Mouse (Mus musculus) cerebellum, postnatal 25 days (tissue): ENCODE measurements around the gene Gprc5d.

Experiments
- DNase-seq, 2 experiments: peaks; one replicate each; pipeline ENCODE4 v3.0.0; 2021; ENCODE audit warnings: mixed read lengths in 2 of 2

Gene Gprc5d

GRCm38 (mm10) chr6:135133486-135133885, 15.4 kb upstream of the Gprc5d start:
- DNase-seq: no peak

GRCm38 (mm10) chr6:135133086-135133485, 15.0 kb upstream of the Gprc5d start:
- no peak for DNase-seq

GRCm38 (mm10) chr6:135124755-135125380, 6.8 kb upstream of the Gprc5d start:
- DNase-seq: no peak

GRCm38 (mm10) chr6:135116479-135116878, 1.6 kb downstream of the Gprc5d start:
- no peak for DNase-seq

GRCm38 (mm10) chr6:135113114-135113436, 5.0 kb downstream of the Gprc5d start:
- no peak for DNase-seq

- no peak for DNase-seq
These were observed 5.5 kb downstream of the Gprc5d start for GRCm38 (mm10) chr6:135112411-135113113.

GRCm38 (mm10) chr6:135107014-135107413, 11.1 kb downstream of the Gprc5d start:
- no peak for DNase-seq

- no peak for DNase-seq
These were observed 15.3 kb downstream of the Gprc5d start for GRCm38 (mm10) chr6:135102736-135103303.

- no peak for DNase-seq
These were observed 17.2 kb downstream of the Gprc5d start for GRCm38 (mm10) chr6:135100787-135101472.

GRCm38 (mm10) chr6:135092798-135093470, 25.1 kb downstream of the Gprc5d start:
- DNase-seq: no peak

GRCm38 (mm10) chr6:135090661-135091060, 27.4 kb downstream of the Gprc5d start:
- no peak for DNase-seq

GRCm38 (mm10) chr6:135089786-135090185, 28.3 kb downstream of the Gprc5d start:
- peak in 1 of 2 experiments; percentile 15 for DNase-seq

- peak; percentile 77 to 85 for DNase-seq
These were observed 30.2 kb downstream of the Gprc5d start for GRCm38 (mm10) chr6:135087721-135088451.

GRCm38 (mm10) chr6:135085703-135086102, 32.4 kb downstream of the Gprc5d start:
- DNase-seq: no peak

- DNase-seq: no peak
These were observed 34.0 kb downstream of the Gprc5d start for GRCm38 (mm10) chr6:135083991-135084502.

GRCm38 (mm10) chr6:135078420-135078819, 39.7 kb downstream of the Gprc5d start:
- DNase-seq: no peak

GRCm38 (mm10) chr6:135076202-135076601, 41.9 kb downstream of the Gprc5d start:
- DNase-seq: no peak

- no peak for DNase-seq
These were observed 43.6 kb downstream of the Gprc5d start for GRCm38 (mm10) chr6:135074405-135074947.

GRCm38 (mm10) chr6:135070347-135070746, 47.7 kb downstream of the Gprc5d start:
- no peak for DNase-seq

GRCm38 (mm10) chr6:135069856-135070255, 48.2 kb downstream of the Gprc5d start:
- DNase-seq: no peak

GRCm38 (mm10) chr6:135068221-135068620, 49.9 kb downstream of the Gprc5d start:
- DNase-seq: no peak
